Mouse (Mus musculus): ENCODE measurements at regions not wholly inside any gene's neighbourhood (a gene's known extent, or its start where the extent isn't known, plus 50 kb on each side); places are given as distances from the start of the nearest gene placed in this dataset.

GRCm38 (mm10) chr11:112611073-112611472 is 171.0 kb upstream of the Sox9 start:
- no peak overlapping the region for H3K27ac ChIP-seq (ENCODE audit: low read depth, low read length)
- H3K36me3 ChIP-seq (ENCODE audit: control insufficient read depth, insufficient read depth, low read length): no peaks in the 10 kb centered on the region
- H3K27me3 ChIP-seq (replicated peaks; ENCODE audit: control insufficient read depth, insufficient read depth, low read length): no peaks in the 10 kb centered on the region
- H3K4me3 ChIP-seq (ENCODE audit: low read length): no peak overlapping the region
- H3K9ac ChIP-seq (ENCODE audit: low read depth, low read length): no peak overlapping the region
- no peak overlapping the region for H3K4me2 ChIP-seq (ENCODE audit: low read length)
- H3K9me3 ChIP-seq (ENCODE audit: control insufficient read depth, low read length): no peaks in the 10 kb centered on the region
- ATAC-seq: no peak
- no peaks in the 10 kb centered on the region for H3K4me1 ChIP-seq (ENCODE audit: control insufficient read depth, insufficient read depth, low read depth, low read length)
- 76% methylated on average over 11 of the region's 11 CpGs for WGBS

- WGBS: 88% methylated on average over 4 of the region's 4 CpGs
- Histone ChIP-seq H3K4me2 (ENCODE audit: low read length) (no peak overlapping the region), H3K27me3 (replicated peaks; ENCODE audit: control insufficient read depth, insufficient read depth, low read length) (no peaks in the 10 kb centered on the region), H3K9ac (ENCODE audit: low read depth, low read length) (no peak overlapping the region), H3K4me3 (ENCODE audit: low read length) (no peak overlapping the region), H3K9me3 (ENCODE audit: control insufficient read depth, low read length) (no peaks in the 10 kb centered on the region), H3K36me3 (ENCODE audit: control insufficient read depth, insufficient read depth, low read length) (no peaks in the 10 kb centered on the region), H3K4me1 (ENCODE audit: control insufficient read depth, insufficient read depth, low read depth, low read length) (no peaks in the 10 kb centered on the region), H3K27ac (ENCODE audit: low read depth, low read length) (no peak overlapping the region)
- ATAC-seq: no peak
These were observed 166.4 kb upstream of the Sox9 start for GRCm38 (mm10) chr11:112615629-112616028.

DNA sequence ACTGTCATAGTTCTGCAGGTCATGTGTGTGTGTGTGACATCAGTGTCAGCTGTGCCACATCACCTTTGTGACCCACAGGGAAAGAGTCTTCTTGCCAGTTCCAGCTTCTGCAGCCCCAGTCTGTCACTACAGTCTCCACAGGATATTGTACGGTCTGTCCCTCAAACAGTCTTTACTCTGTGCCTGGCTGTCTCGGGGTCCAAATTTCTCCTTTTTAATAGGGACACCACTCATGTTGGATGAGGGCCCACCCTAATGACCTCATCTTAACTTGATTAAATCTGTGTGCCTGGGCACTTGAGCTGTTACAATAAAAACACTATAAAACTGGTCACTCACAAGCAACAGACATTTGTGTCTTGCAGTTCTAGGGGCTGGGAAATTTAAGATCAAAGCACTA is 165.1 kb upstream of the Sox9 start:
- ATAC-seq: no peak
- H3K9ac ChIP-seq (ENCODE audit: low read depth, low read length): no peak overlapping the region
- WGBS: 68% methylated on average over 2 of the region's 2 CpGs
- no peaks in the 10 kb centered on the region for H3K27me3 ChIP-seq (replicated peaks; ENCODE audit: control insufficient read depth, insufficient read depth, low read length)
- no peak overlapping the region for H3K27ac ChIP-seq (ENCODE audit: low read depth, low read length)
- no peaks in the 10 kb centered on the region for H3K36me3 ChIP-seq (ENCODE audit: control insufficient read depth, insufficient read depth, low read length)
- no peaks in the 10 kb centered on the region for H3K9me3 ChIP-seq (ENCODE audit: control insufficient read depth, low read length)
- H3K4me2 ChIP-seq (ENCODE audit: low read length): no peak overlapping the region
- H3K4me1 ChIP-seq (ENCODE audit: control insufficient read depth, insufficient read depth, low read depth, low read length): peaks cover 4% of the 10 kb centered on the region
- no peak overlapping the region for H3K4me3 ChIP-seq (ENCODE audit: low read length)

DNA sequence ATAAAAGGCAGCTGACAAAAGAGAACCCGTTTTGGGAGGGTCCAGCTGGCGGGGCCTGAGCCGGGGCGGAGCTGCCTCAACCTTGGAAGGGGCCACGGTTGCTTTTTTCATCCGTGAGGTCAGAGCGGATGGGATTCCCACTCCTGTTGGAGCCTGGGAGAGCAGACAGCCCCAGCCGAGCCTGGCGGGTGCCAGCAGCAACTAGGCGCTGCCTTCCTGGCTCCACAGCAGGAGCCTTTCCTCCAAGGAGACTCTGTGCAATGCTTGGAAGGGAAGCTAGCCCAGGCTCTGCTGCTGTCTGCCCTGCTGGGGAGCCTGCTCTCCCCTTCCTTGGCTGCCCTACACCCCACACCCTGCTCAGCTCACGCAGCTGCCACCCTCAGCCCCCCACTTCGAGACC is 161.1 kb upstream of the Sox9 start:
- Histone ChIP-seq H3K4me1 (ENCODE audit: control insufficient read depth, insufficient read depth, low read depth, low read length) (peaks cover 4% of the 10 kb centered on the region), H3K4me2 (ENCODE audit: low read length) (peak overlapping the region; percentile 43), H3K36me3 (ENCODE audit: control insufficient read depth, insufficient read depth, low read length) (no peaks in the 10 kb centered on the region), H3K9me3 (ENCODE audit: control insufficient read depth, low read length) (no peaks in the 10 kb centered on the region), H3K4me3 (ENCODE audit: low read length) (peak overlapping the region; percentile 12; the same call in 1 of the 2 replicates), H3K9ac (ENCODE audit: low read depth, low read length) (peak overlapping the region; percentile 51), H3K27ac (ENCODE audit: low read depth, low read length) (peak overlapping the region; percentile 18; the same call in 1 of the 2 replicates), H3K27me3 (replicated peaks; ENCODE audit: control insufficient read depth, insufficient read depth, low read length) (no peaks in the 10 kb centered on the region)
- ATAC-seq: peak; percentile 67
- WGBS: 19% methylated on average over 12 of the region's 12 CpGs

GRCm38 (mm10) chr11:112621385-112622120 is 160.5 kb upstream of the Sox9 start:
- peak overlapping the region; percentile 43; the same call in 1 of the 2 replicates for H3K4me2 ChIP-seq (ENCODE audit: low read length)
- no peak for ATAC-seq
- H3K27me3 ChIP-seq (replicated peaks; ENCODE audit: control insufficient read depth, insufficient read depth, low read length): no peaks in the 10 kb centered on the region
- no peak overlapping the region; the same call in 1 of the 2 replicates for H3K9ac ChIP-seq (ENCODE audit: low read depth, low read length)
- peak overlapping the region; percentile 12; the same call in 1 of the 2 replicates for H3K4me3 ChIP-seq (ENCODE audit: low read length)
- 0 out of 2 replicates have a peak overlapping the region, but pooled peaks have one; percentile 18 for H3K27ac ChIP-seq (ENCODE audit: low read depth, low read length)
- WGBS: 56% methylated on average over 8 of the region's 9 CpGs
- H3K9me3 ChIP-seq (ENCODE audit: control insufficient read depth, low read length): no peaks in the 10 kb centered on the region
- peaks cover 4% of the 10 kb centered on the region for H3K4me1 ChIP-seq (ENCODE audit: control insufficient read depth, insufficient read depth, low read depth, low read length)
- H3K36me3 ChIP-seq (ENCODE audit: control insufficient read depth, insufficient read depth, low read length): no peaks in the 10 kb centered on the region

DNA sequence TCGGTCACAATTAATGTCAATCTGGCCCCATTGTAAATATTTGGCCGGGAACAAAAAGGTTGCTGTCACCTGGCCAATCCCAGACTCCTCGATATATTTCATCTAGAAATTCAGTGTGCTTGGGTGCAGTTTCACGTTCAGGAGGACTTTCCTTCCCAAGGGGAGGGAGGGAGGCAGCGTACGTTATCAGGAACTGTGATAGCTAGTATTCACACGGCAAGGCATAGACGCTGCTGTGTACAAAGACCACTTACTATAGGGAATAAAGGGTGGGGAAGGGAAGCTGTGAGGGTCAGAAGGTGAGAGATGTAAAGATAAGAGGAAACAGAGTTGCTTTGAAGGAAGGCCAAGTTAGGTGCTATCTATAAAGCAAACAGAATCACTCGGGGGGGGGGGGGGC is 132.7 kb upstream of the Sox9 start:
- Histone ChIP-seq H3K27ac (ENCODE audit: low read depth, low read length) (no peak overlapping the region), H3K36me3 (ENCODE audit: control insufficient read depth, insufficient read depth, low read length) (no peaks in the 10 kb centered on the region), H3K4me2 (ENCODE audit: low read length) (no peak overlapping the region), H3K27me3 (replicated peaks; ENCODE audit: control insufficient read depth, insufficient read depth, low read length) (no peaks in the 10 kb centered on the region), H3K4me3 (ENCODE audit: low read length) (no peak overlapping the region), H3K4me1 (ENCODE audit: control insufficient read depth, insufficient read depth, low read depth, low read length) (no peaks in the 10 kb centered on the region), H3K9me3 (ENCODE audit: control insufficient read depth, low read length) (no peaks in the 10 kb centered on the region), H3K9ac (ENCODE audit: low read depth, low read length) (no peak overlapping the region)
- no peak for ATAC-seq
- WGBS: 55% methylated on average over 9 of the region's 9 CpGs

DNA sequence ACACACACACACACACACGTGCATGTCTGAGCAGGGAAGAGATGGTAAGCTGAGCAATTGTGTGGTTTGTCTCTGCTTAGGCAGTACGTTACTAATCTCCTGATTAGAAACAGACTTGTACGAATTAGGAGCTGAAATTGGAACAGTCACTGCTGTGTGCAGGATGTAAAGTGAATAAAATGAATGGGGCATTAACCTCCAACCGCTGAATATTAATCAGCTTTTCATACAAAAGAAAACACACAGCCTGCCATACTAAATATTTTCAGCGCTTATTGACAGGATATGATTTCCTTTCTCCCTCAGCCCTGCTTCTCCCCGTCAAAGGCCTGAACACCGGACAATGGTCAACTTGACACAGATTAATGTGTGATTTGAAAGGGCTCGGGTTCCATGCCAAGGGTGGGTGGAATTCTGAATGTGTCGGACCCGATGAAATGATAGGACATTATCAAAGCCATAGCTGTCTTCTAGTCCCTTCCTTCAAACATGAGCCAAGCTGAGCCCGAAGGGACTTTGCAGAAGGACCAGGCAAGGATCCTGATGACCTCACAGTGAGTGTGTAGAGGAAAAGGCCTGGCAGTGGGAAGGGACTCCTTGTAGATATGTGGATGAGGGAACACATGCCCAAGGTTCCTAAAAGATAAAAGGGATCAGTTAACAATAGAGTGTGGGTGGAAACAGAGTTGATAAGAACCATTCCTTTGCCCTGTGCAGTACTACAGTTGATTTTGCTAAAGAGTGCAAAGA is 124.4 kb upstream of the Sox9 start:
- H3K27ac ChIP-seq (ENCODE audit: low read depth, low read length): no peak overlapping the region
- WGBS: 22% methylated on average over 11 of the region's 11 CpGs

DNA sequence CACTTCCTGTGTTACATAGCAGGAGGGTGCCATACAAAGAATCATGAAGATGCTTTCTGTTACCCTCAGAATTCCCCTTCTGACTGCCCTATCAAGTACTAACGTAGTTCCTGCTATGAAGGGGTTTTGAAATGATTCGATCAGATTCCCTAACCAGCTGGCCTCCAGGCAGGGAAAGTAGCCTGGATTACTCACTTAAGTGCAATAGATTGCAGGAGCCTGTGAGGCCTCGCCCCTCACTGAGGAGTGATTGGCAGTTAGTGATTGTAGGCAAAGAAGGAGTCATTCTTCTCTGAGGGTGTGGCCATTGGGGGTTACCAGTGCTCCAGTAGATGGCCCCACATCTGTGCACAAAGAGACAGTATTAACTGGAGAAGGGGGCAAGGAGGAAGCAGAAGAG is 122.1 kb upstream of the Sox9 start:
- 88% methylated on average over 3 of the region's 3 CpGs for whole genome bisulfite sequencing
- H3K9ac ChIP-seq (ENCODE audit: low read depth, low read length): no peak overlapping the region
- H3K9me3 ChIP-seq (ENCODE audit: control insufficient read depth, low read length): no peaks in the 10 kb centered on the region
- no peaks in the 10 kb centered on the region for H3K27me3 ChIP-seq (replicated peaks; ENCODE audit: control insufficient read depth, insufficient read depth, low read length)
- no peak overlapping the region for H3K27ac ChIP-seq (ENCODE audit: low read depth, low read length)
- H3K4me1 ChIP-seq (ENCODE audit: control insufficient read depth, insufficient read depth, low read depth, low read length): 0 out of 2 replicates have a peak, but pooled peaks cover 2% of the 10 kb centered on the region
- H3K4me2 ChIP-seq (ENCODE audit: low read length): no peak overlapping the region
- H3K4me3 ChIP-seq (ENCODE audit: low read length): no peak overlapping the region
- H3K36me3 ChIP-seq (ENCODE audit: control insufficient read depth, insufficient read depth, low read length): no peaks in the 10 kb centered on the region
- ATAC-seq: no peak

More for the DNA sequence above, 124.4 kb upstream of the Sox9 start:
- no peak overlapping the region for H3K4me2 ChIP-seq (ENCODE audit: low read length)
- no peaks in the 10 kb centered on the region for H3K9me3 ChIP-seq (ENCODE audit: control insufficient read depth, low read length)
- no peaks in the 10 kb centered on the region for H3K27me3 ChIP-seq (replicated peaks; ENCODE audit: control insufficient read depth, insufficient read depth, low read length)
- 0 out of 2 replicates have a peak, but pooled peaks cover 2% of the 10 kb centered on the region for H3K4me1 ChIP-seq (ENCODE audit: control insufficient read depth, insufficient read depth, low read depth, low read length)
- H3K36me3 ChIP-seq (ENCODE audit: control insufficient read depth, insufficient read depth, low read length): no peaks in the 10 kb centered on the region
- ATAC-seq: peak; percentile 34; the same call in 1 of the 2 replicates
- H3K4me3 ChIP-seq (ENCODE audit: low read length): no peak overlapping the region
- no peak overlapping the region for H3K9ac ChIP-seq (ENCODE audit: low read depth, low read length)

DNA sequence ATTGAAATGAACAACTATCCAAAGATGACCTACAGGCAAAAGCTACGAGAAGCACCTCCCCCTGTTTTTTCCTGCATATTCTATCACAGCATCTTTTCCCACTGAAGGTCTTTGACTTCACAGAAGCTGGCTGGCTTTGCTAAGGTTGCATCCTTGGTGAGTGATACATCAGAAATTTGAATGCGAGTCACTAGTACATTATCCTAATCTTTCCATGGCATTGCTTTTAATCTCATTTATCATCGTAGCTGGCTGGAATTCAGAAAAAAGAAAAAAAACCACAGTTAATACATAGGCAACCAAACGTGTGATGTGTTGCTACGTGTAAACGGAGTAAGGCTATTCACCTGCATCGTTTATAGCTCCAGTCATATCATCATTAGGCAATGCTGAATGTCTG is 120.6 kb upstream of the Sox9 start:
- H3K4me2 ChIP-seq (ENCODE audit: low read length): no peak overlapping the region
- no peak for ATAC-seq
- H3K27ac ChIP-seq (ENCODE audit: low read depth, low read length): no peak overlapping the region
- 0 out of 2 replicates have a peak, but pooled peaks cover 2% of the 10 kb centered on the region for H3K4me1 ChIP-seq (ENCODE audit: control insufficient read depth, insufficient read depth, low read depth, low read length)
- H3K27me3 ChIP-seq (replicated peaks; ENCODE audit: control insufficient read depth, insufficient read depth, low read length): no peaks in the 10 kb centered on the region
- no peaks in the 10 kb centered on the region for H3K36me3 ChIP-seq (ENCODE audit: control insufficient read depth, insufficient read depth, low read length)
- H3K4me3 ChIP-seq (ENCODE audit: low read length): no peak overlapping the region
- no peaks in the 10 kb centered on the region for H3K9me3 ChIP-seq (ENCODE audit: control insufficient read depth, low read length)
- WGBS: 80% methylated on average over 7 of the region's 7 CpGs
- no peak overlapping the region for H3K9ac ChIP-seq (ENCODE audit: low read depth, low read length)

All from hindbrain, embryonic 16.5 days (tissue).